Mouse (Mus musculus): ENCODE results near the gene Wdr81. TPM values are rescaled to one million over a fixed set of nuclear protein-coding genes. Genes with fewer than 3 reads are reported as not detected.

The Wdr81 gene
- polyA plus RNA-seq, 1 experiment from 2014 or later, result 3.7 TPM

MicroRNAs encoded within 50 kb of the gene (microRNA counts, 519-probe panel; counts per million panel counts)
- microRNA mmu-miR-22, result 7,327 counts per million, percentile 95 among the panel's probes with 10 or more counts

Small RNA genes within 50 kb of the gene (microRNA-seq; reads per million reads assigned to microRNA genes)
- 15,405 reads per million, percentile 95 among the genes with 10 or more reads in this experiment for gene Mir22

Other genes starting within 250 kb of the Wdr81 start
- gene Rpa1, start 106.4 kb downstream of the Wdr81 start, polyA plus RNA-seq (2014; fragmentation: Nextera tagmentation; extraction: Ambion mirVana), result 82.8 and 87.4 TPM in 2 replicates
- 13.8 and 15.2 TPM in 2 replicates for gene Smyd4, start 106.3 kb downstream of the Wdr81 start, polyA plus RNA-seq (2014; fragmentation: Nextera tagmentation; extraction: Ambion mirVana)
- gene Serpinf1, start 32.0 kb downstream of the Wdr81 start, polyA plus RNA-seq (2014; fragmentation: Nextera tagmentation; extraction: Ambion mirVana), result 27.8 and 32.4 TPM in 2 replicates
- gene Serpinf2, start 15.1 kb downstream of the Wdr81 start, polyA plus RNA-seq (2014; fragmentation: Nextera tagmentation; extraction: Ambion mirVana), result not detected in 2 replicates
- gene Tlcd2, start 7.0 kb upstream of the Wdr81 start, polyA plus RNA-seq (2014; fragmentation: Nextera tagmentation; extraction: Ambion mirVana), result 10.3 and 13.4 TPM in 2 replicates
- gene Prpf8, start 32.1 kb upstream of the Wdr81 start, polyA plus RNA-seq (2014; fragmentation: Nextera tagmentation; extraction: Ambion mirVana), result 46.8 and 48.2 TPM in 2 replicates
- 5.7 and 6.4 TPM in 2 replicates for gene Rilp, start 55.4 kb upstream of the Wdr81 start, polyA plus RNA-seq (2014; fragmentation: Nextera tagmentation; extraction: Ambion mirVana)
- gene Scarf1, start 58.8 kb upstream of the Wdr81 start, polyA plus RNA-seq (2014; fragmentation: Nextera tagmentation; extraction: Ambion mirVana), result 9.7 and 11.3 TPM in 2 replicates
- 1.9 and 2.7 TPM in 2 replicates for gene Slc43a2, start 77.0 kb upstream of the Wdr81 start, polyA plus RNA-seq (2014; fragmentation: Nextera tagmentation; extraction: Ambion mirVana)
- gene Pitpna, start 133.4 kb upstream of the Wdr81 start, polyA plus RNA-seq (2014; fragmentation: Nextera tagmentation; extraction: Ambion mirVana), result 76.7 and 83.2 TPM in 2 replicates
- 29.4 and 30.7 TPM in 2 replicates for gene Inpp5k, start 176.3 kb upstream of the Wdr81 start, polyA plus RNA-seq (2014; fragmentation: Nextera tagmentation; extraction: Ambion mirVana)
- 47.5 and 49.6 TPM in 2 replicates for gene Myo1c, start 195.8 kb upstream of the Wdr81 start, polyA plus RNA-seq (2014; fragmentation: Nextera tagmentation; extraction: Ambion mirVana)
- gene Crk, start 224.5 kb upstream of the Wdr81 start, polyA plus RNA-seq (2014; fragmentation: Nextera tagmentation; extraction: Ambion mirVana), result 86.0 and 88.2 TPM in 2 replicates

Data from heart, embryonic 14.5 days (tissue).